Mouse (Mus musculus): ENCODE measurements around the gene Mapk12. TPM values are rescaled to one million over a fixed set of nuclear protein-coding genes. Genes with fewer than 3 reads are reported as not detected.

Gene Mapk12
- polyA plus RNA-seq, 1 experiment, result 16.4 TPM

DNA sequence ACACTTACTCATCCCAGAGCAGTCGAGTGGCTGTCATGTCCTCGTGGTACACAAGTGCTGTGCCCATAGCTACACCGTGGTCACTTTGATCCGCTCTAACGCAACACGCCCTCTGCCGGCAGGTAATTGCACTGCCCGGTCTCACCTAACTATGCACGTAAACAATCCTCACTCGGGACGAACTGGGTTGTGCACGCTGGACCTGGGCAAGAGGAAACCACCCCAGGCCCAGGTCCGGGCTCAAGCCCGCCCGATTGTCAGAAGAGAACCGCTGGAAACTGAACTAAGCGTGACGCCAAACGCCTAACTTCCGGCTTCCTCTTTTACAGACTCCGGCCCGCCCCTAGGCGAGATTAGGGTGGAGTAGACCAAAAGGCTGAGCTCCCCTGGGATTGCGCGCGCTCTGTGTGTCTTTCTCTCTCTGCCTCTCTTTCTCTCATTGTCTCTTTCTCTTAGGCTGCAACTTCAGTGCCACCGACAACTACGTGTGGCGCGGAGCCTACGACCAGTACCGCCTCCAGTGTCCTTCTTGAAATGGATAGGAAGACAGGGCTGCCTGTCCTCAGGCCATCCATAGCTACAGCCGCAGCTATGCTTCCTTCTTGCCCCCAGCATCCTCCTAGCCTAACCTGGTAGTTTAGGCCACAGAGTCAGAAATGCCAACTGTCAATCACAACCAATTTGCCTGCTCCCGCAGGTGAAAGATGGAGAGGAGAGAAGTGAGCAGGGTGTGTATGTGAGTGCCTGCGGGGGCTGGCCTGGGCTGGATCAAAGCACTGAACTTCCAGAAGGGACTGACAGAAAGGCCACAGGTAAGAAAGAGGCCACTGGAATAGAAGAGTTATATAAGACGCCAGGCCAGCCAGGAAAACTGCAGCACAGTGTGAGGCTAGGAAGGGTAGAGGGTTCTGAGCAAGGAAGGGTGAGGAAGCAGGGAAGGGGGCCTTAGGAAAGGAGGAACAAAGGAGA lies 11.8 kb downstream of the Mapk12 start, which contains the start of gene Hdac10:
Gene Hdac10 (minus strand): TSS at position 319 of the 969 bp plus-strand sequence.
- TF ChIP-seq CTCF (IDR thresholded peaks at IDR 0.05; ENCODE audit: borderline replicate concordance, insufficient read depth, low read length) (peak; percentile 97), POLR2A (IDR thresholded peaks at IDR 0.05; ENCODE audit: low read depth, low read length) (peak; percentile 79)
- Histone ChIP-seq H3K4me3 (ENCODE audit: insufficient read depth, low read length) (peak within 1 kb of the TSS; percentile 45), H3K27ac (ENCODE audit: insufficient read depth, low read length) (peak within 1 kb of the TSS; percentile 9), H3K4me1 (ENCODE audit: control insufficient read depth, insufficient read depth, low read length) (0 out of 2 replicates have a peak, but pooled peaks cover 3% of the 10 kb centered on the region)

DNA sequence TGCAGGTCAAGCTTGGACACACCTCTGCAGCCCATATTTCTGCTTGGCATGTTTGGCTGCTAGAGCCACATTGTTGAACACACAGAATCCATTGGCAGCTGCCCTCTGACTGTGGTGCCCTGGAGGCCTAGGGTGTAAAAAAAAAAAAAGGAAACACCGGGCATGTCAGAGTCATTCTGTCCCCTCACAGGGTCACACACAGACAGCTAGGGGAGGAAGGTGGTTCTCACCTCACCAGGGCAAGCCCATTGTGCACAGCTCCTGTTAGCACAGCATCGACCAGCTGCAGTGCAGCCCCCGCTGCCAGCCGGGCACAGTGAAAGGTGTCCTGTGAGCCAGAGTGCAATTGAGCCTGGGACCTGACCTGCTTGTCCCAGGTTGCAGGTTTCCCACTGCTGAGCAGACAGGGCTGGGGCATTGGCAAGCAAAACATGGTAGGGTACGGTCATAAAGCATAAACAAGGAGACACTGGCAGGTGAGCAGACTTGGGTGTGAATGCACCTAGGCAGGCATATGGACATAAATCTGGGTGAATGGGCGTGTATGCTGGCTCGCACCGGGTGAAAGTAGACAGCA lies 13.1 kb downstream of the Mapk12 start:
- Histone ChIP-seq H3K27ac (ENCODE audit: insufficient read depth, low read length) (no peak overlapping the region), H3K4me3 (ENCODE audit: insufficient read depth, low read length) (peak overlapping the region; percentile 45), H3K4me1 (ENCODE audit: control insufficient read depth, insufficient read depth, low read length) (0 out of 2 replicates have a peak, but pooled peaks cover 3% of the 10 kb centered on the region)
- TF ChIP-seq CTCF (IDR thresholded peaks at IDR 0.05; ENCODE audit: borderline replicate concordance, insufficient read depth, low read length) (no peak), POLR2A (IDR thresholded peaks at IDR 0.05; ENCODE audit: low read depth, low read length) (no peak)

DNA sequence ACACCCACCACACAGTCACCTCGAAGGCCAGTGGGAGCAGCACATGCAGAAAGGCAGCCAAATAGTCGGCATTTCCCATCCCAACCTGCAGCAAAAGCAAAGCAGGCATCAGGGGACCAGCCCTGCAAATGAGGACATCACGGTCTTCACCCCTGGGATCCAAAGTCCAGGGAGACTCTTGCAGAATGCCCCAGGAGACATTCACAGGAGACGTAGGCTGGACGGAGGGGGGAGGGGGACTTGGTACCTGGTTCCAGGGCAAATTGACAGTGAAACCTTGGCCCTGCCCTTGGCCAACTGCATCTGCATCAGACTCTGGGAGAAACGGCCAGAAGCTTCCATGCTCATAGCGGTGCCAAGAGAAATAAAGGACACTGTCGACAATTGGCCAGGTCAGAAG lies 13.9 kb downstream of the Mapk12 start:
- H3K4me1 ChIP-seq (ENCODE audit: control insufficient read depth, insufficient read depth, low read length), result peaks cover 7% of the 10 kb centered on the region
- no peak overlapping the region for H3K27ac ChIP-seq (ENCODE audit: insufficient read depth, low read length)
- H3K4me3 ChIP-seq (ENCODE audit: insufficient read depth, low read length), result no peak overlapping the region
- no peak for TF ChIP-seq CTCF (IDR thresholded peaks at IDR 0.05; ENCODE audit: borderline replicate concordance, insufficient read depth, low read length)
- TF ChIP-seq POLR2A (IDR thresholded peaks at IDR 0.05; ENCODE audit: low read depth, low read length), result no peak

DNA sequence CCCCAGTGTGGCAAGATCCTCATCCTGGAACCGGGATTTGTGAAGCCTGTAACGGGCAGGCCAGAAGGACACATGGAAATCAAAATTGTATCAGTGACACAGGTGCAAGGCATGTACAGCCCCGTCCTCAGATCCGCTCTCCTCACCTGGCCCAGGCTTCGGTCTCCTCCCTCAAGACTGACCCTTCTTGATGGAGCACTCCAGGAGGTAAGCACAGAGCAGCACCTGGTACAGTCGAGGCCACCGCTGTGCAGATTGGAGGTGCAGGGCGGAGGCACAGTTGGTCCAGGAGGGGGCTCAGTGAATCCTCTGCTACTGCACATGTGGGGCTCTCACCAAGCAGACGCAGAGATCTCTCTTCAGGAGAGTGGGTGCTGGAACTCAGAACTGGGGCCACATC lies 15.2 kb downstream of the Mapk12 start:
- Histone ChIP-seq H3K4me1 (ENCODE audit: control insufficient read depth, insufficient read depth, low read length) (peaks cover 8% of the 10 kb centered on the region), H3K27ac (ENCODE audit: insufficient read depth, low read length) (no peak overlapping the region), H3K4me3 (ENCODE audit: insufficient read depth, low read length) (no peak overlapping the region)
- TF ChIP-seq POLR2A (IDR thresholded peaks at IDR 0.05; ENCODE audit: low read depth, low read length) (no peak), CTCF (IDR thresholded peaks at IDR 0.05; ENCODE audit: borderline replicate concordance, insufficient read depth, low read length) (no peak)

DNA sequence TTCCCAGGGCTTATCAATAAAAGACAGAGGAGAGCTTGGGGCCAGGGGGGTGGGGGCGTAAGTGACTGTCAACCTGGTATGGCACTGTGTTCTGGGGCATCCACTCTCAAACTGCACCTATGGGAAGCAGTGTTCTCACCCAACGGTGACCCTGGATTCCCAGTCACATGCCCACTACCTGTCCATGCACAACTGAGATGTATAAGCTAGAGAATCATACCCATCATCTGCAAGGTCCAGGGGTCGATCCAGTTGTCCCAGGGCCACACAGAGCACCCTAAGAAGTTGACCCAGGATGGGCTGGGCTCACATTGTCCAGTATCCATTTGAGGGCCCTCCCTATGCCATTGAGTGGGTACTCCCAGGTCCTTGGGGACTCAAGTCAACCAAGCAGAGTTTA lies 16.2 kb downstream of the Mapk12 start:
- Histone ChIP-seq H3K27ac (ENCODE audit: insufficient read depth, low read length) (no peak overlapping the region), H3K4me1 (ENCODE audit: control insufficient read depth, insufficient read depth, low read length) (peaks cover 8% of the 10 kb centered on the region), H3K4me3 (ENCODE audit: insufficient read depth, low read length) (no peak overlapping the region)
- TF ChIP-seq POLR2A (IDR thresholded peaks at IDR 0.05; ENCODE audit: low read depth, low read length), result no peak
- no peak for TF ChIP-seq CTCF (IDR thresholded peaks at IDR 0.05; ENCODE audit: borderline replicate concordance, insufficient read depth, low read length)

DNA sequence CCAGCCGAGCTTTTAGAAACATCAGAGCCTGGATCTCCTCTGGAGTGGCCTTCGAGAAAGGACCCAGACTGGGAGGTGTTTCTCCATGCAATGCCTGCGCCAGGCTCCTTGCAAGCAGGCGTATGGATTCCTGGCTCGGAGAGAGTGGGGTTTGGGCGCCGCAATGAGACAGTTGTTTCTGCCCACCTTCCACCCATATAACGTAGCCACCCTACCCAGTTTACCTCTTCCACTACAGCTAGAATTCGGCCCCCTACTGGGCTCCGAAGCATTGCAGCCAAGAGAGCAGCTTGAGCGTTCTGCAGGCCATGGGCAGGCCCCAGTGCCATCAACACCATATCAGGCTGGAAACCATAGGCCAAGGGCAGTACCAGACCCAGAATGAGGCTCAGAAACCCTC lies 16.9 kb downstream of the Mapk12 start:
- peak overlapping the region; percentile 87; the same call in 1 of the 2 replicates for H3K4me3 ChIP-seq (ENCODE audit: insufficient read depth, low read length)
- TF ChIP-seq POLR2A (IDR thresholded peaks at IDR 0.05; ENCODE audit: low read depth, low read length) (no peak), CTCF (IDR thresholded peaks at IDR 0.05; ENCODE audit: borderline replicate concordance, insufficient read depth, low read length) (0 out of 2 replicates have a peak, but pooled peaks have one; percentile 3)
- peaks cover 8% of the 10 kb centered on the region for H3K4me1 ChIP-seq (ENCODE audit: control insufficient read depth, insufficient read depth, low read length)
- H3K27ac ChIP-seq (ENCODE audit: insufficient read depth, low read length), result no peak overlapping the region

DNA sequence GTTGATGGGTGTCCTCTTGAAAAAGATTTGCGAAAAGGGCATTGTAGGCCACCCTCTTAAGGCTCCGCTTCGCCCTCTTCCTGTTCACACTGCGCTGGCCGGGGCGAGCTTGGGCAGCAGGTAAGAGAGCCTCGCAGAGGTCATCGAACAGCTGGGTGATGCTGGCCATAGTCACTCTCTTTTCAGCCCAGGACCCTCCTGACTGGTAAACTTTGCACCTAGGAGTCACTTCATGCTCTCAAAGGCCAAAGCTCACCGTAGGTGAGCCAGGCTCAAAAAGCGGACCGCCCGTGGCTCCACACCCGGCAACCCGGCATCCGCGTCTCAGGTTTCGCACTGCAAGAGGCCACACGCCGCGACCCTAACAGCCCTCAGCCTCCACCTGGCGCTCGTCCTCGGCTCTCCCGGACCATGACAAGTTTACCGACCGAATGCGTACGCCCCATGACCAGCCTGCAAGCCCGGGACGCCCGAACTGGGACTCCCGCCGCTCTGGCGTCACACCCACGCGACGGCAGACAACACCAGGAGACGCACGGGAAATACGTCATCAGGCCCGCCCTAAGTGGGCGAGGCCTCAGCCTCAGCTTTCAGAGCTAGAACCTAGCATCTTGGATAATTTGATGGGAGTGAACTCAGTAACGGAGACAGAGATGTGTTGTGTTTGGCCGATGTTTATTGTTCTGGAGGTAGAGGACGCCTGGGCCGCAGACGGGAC lies 17.7 kb downstream of the Mapk12 start, which contains the start of gene Tubgcp6:
Gene Tubgcp6 (minus strand): TSS at position 464 of the 718 bp plus-strand sequence.
- TF ChIP-seq POLR2A (IDR thresholded peaks at IDR 0.05; ENCODE audit: low read depth, low read length) (peak; percentile 78), CTCF (IDR thresholded peaks at IDR 0.05; ENCODE audit: borderline replicate concordance, insufficient read depth, low read length) (no peak)
- peak within 1 kb of the TSS; percentile 87 for H3K4me3 ChIP-seq (ENCODE audit: insufficient read depth, low read length)
- H3K27ac ChIP-seq (ENCODE audit: insufficient read depth, low read length), result no peak within 1 kb of the TSS
- H3K4me1 ChIP-seq (ENCODE audit: control insufficient read depth, insufficient read depth, low read length), result peaks cover 8% of the 10 kb centered on the region

DNA sequence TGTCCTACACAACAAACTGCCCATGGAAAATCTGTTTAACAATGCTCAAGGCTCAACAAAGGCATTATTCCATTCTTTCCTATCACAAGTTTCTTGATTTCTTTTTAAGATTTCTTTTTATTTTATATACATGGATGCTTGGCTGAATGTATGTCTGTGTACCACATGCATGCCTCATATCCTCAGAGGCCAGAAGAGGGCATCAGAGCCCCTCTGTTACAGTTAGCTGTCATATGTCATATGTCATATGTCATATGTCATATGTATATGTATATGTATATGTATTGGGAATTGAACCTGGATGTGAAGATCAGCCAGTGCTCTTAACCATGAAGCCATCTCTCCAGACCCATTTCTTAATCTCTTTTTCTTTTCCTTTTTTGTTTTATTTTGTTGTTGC lies 22.5 kb downstream of the Mapk12 start:
- Histone ChIP-seq H3K27ac (ENCODE audit: insufficient read depth, low read length) (no peak overlapping the region), H3K4me1 (ENCODE audit: control insufficient read depth, insufficient read depth, low read length) (peaks cover 5% of the 10 kb centered on the region), H3K4me3 (ENCODE audit: insufficient read depth, low read length) (no peak overlapping the region)
- TF ChIP-seq CTCF (IDR thresholded peaks at IDR 0.05; ENCODE audit: borderline replicate concordance, insufficient read depth, low read length), result no peak

DNA sequence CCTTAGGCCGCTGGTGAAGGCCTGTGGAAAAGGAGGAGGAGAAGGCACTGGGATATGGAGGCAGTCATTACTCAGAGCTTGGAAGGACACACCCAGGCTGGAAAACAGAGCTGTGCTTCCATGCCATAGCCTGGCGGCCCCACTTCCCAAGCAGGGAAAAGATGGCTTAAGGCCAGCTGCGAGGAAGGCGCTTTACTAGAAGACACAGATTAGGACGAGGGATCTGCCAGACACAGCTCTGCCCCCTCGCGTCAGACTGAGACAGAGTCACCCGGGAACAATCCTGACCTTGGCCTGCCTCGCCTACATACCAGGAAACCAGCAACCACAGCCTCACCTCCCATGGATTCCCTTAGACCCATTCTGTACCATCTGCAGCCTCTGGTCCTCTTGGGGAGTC lies 30.4 kb downstream of the Mapk12 start:
- TF ChIP-seq POLR2A (IDR thresholded peaks at IDR 0.05; ENCODE audit: low read depth, low read length) (no peak), CTCF (IDR thresholded peaks at IDR 0.05; ENCODE audit: borderline replicate concordance, insufficient read depth, low read length) (no peak)
- no peak overlapping the region for H3K4me3 ChIP-seq (ENCODE audit: insufficient read depth, low read length)
- H3K27ac ChIP-seq (ENCODE audit: insufficient read depth, low read length), result no peak overlapping the region

More for the DNA sequence above, 30.4 kb downstream of the Mapk12 start:
- H3K4me1 ChIP-seq (ENCODE audit: control insufficient read depth, insufficient read depth, low read length), result no peaks in the 10 kb centered on the region

All from embryonic fibroblast, embryonic 13.5 days (primary cell).